Comparison of ENCODE assay signal across 9 mouse cellular contexts in genomic region chr1:155574966-155575673, GRCm38 (mm10). TPM values are rescaled to one million over a fixed set of nuclear protein-coding genes. Genes with fewer than 3 reads are reported as not detected.
A peak's percentile ranks its signal among the peaks of the same experiment; 100 is the strongest.
DNase-seq lines count a peak whose midpoint lies in the region; ATAC-seq lines count a peak whose summit lies in the region.
"Had no signal": no experiment of that assay in that cellular context is flagged by ENCODE, and none has a peak within 500 bp of the region (broad histone marks: within the 10 kb centered on the region; RNA-seq: fewer than 3 reads in every experiment).

No protein-coding gene starts in this region.

- no peaks in the 10 kb centered on the region for H3K9me3 ChIP-seq in forebrain, embryonic 12.5 days
- H3K9me3 ChIP-seq: embryonic facial prominence, embryonic 13.5 days had no signal

- peak; percentile 85 for DNase-seq in testis, postnatal 10 days (ENCODE audit: low spot score)
- no peak for DNase-seq in testis, postnatal 14 days (ENCODE audit: low spot score)
- DNase-seq in c-Kit-positive CD71-positive TER-119-positive erythroid progenitor cells, embryonic 14.5 days (ENCODE audit: low spot score), result peak; percentile 60
- DNase-seq in hindlimb bud, embryonic 11.5 days (ENCODE audit: extremely low spot score, low read depth, low spot score), result peak; percentile 49
- DNase-seq in left cerebral cortex, postnatal 14 days (ENCODE audit: low spot score in 2 of 2), result peak; percentile 88 to 89
- peak; percentile 62 for DNase-seq in telencephalon, adult 2 months (ENCODE audit: low read depth, low spot score)

- no peak overlapping the region for H3K4me3 ChIP-seq in forebrain, embryonic 12.5 days (replicated peaks)
- H3K4me3 ChIP-seq: embryonic facial prominence, embryonic 13.5 days had no signal

- H3K4me2 ChIP-seq in forebrain, embryonic 12.5 days, result no peak overlapping the region
- H3K4me2 ChIP-seq: embryonic facial prominence, embryonic 13.5 days had no signal

- no peak overlapping the region for H3K9ac ChIP-seq in forebrain, embryonic 12.5 days
- H3K9ac ChIP-seq: embryonic facial prominence, embryonic 13.5 days had no signal

- no peaks in the 10 kb centered on the region for H3K27me3 ChIP-seq in forebrain, embryonic 12.5 days
- H3K27me3 ChIP-seq: embryonic facial prominence, embryonic 13.5 days had no signal

- 31% methylated on average over 7 of the region's 7 CpGs for WGBS in forebrain, embryonic 12.5 days

- no peak overlapping the region for H3K27ac ChIP-seq in forebrain, embryonic 12.5 days
- H3K27ac ChIP-seq: embryonic facial prominence, embryonic 13.5 days had no signal

- intact Hi-C loops in left cerebral cortex, postnatal 14 days (cut with DNase I), result loop anchor here (2.0 to 5.0 kb wide), 2 partner anchors 147 to 210 kb away; no protein-coding TSS in a partner anchor

- H3K4me1 ChIP-seq in forebrain, embryonic 12.5 days, result no peaks in the 10 kb centered on the region
- H3K4me1 ChIP-seq: embryonic facial prominence, embryonic 13.5 days had no signal

- peaks cover 16% of the 10 kb centered on the region for H3K36me3 ChIP-seq in forebrain, embryonic 12.5 days (replicated peaks)

- 0 out of 2 replicates have a peak, but pooled peaks have one; percentile 49 for ATAC-seq in forebrain, embryonic 12.5 days (ENCODE audit: low FRiP score)
- ATAC-seq in monocyte, adult 5-6 weeks (replicated peaks; ENCODE audit: insufficient number of reproducible peaks, low FRiP score, low TSS enrichment, poor library complexity, severe bottlenecking), result 0 out of 2 replicates have a peak, but pooled peaks have one; percentile 13

RNA-seq across cellular contexts. Expression of gene Acbd6, which starts 17.2 kb away (rescaled TPM):
- polyA plus RNA-seq in forebrain, embryonic 12.5 days (2016; fragmentation: Nextera tagmentation; extraction: Ambion mirVana), result 86.8 and 92.2 TPM in 2 replicates
- 100 to 1,000 TPM in 1 of 2 experiments, 10 to 100 TPM in 1; 97.5 to 105 TPM for total RNA-seq in left cerebral cortex, postnatal 14 days (2021)
- total RNA-seq in monocyte, adult 5-6 weeks (2017), result 5.4 to 22.0 TPM (median 18.0 TPM) in 3 replicates
